Mouse (Mus musculus): ENCODE measurements at regions not wholly inside any gene's neighbourhood (a gene's known extent, or its start where the extent isn't known, plus 50 kb on each side); places are given as distances from the start of the nearest gene placed in this dataset.

GRCm38 (mm10) chr12:93088031-93088790, 1239.3 kb upstream of the Sel1l start:
- TF ChIP-seq CTCF (IDR thresholded peaks at IDR 0.05; ENCODE audit: control insufficient read depth, insufficient read depth, insufficient read length), result no peak
- no peak for TF ChIP-seq MYOD1 (IDR thresholded peaks at IDR 0.05; ENCODE audit: control insufficient read depth, insufficient read length, low read depth)
- TF ChIP-seq MAX (IDR thresholded peaks at IDR 0.05), result no peak
- no peak for TF ChIP-seq USF1 (IDR thresholded peaks at IDR 0.05; ENCODE audit: low read depth)

Data from C2C12 (cell line).